Mouse (Mus musculus) right cerebral cortex, adult 2 months (tissue): ENCODE measurements at regions not wholly inside any gene's neighbourhood (a gene's known extent, or its start where the extent isn't known, plus 50 kb on each side); places are given as distances from the start of the nearest gene placed in this dataset.
A peak's percentile ranks its signal among the peaks of the same experiment; 100 is the strongest.

ENCODE experiments used
- DNase-seq, 2 experiments: peaks; one replicate each; pipeline ENCODE4 v3.0.0; 2021 to 2022; ENCODE audit warnings: low spot score in 2 of 2

- no peak for DNase-seq
Observed at GRCm38 (mm10) chr2:61354104-61354503, 224.3 kb upstream of the Tank start.

DNA sequence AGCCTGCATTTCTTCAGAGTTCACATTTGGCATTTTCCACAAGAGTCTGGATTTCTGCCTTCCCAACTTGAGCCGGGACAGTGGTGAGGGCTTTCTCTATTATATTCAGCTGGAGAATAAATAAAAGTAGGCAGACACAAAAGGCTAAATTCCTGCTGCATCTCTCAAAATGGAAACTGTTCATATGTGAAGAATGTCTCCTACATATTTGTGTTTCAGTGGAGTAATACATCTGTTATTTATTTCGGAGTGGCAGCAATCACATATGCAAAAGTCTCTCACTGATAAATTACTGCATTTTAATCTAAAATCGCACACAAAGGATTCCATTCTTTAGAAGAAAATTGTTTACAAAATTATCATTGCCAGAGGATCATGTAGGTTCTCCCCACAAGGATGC is 230.9 kb upstream of the Tank start:
- DNase-seq, result no peak

GRCm38 (mm10) chr2:61346012-61346760 is 232.2 kb upstream of the Tank start:
- DNase-seq, result no peak

DNA sequence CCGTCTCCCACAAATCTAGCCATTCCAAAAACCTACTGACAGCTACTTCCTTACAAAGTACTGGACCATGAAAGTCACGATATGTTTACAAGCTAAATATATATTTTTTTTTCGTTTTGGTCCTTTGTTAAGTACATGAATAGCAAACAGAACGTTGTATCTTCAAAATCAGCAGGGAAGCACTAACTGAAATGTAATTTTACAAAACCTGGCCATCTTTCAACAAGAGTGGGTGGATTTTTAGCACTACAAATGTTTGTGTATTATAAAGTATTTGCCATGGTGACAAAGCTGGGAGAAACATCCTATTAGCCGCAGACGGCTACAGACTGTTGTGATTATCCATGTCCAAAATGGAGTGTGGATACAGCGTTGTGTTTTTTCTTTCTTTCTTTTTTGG is 233.1 kb upstream of the Tank start:
- no peak for DNase-seq

DNA sequence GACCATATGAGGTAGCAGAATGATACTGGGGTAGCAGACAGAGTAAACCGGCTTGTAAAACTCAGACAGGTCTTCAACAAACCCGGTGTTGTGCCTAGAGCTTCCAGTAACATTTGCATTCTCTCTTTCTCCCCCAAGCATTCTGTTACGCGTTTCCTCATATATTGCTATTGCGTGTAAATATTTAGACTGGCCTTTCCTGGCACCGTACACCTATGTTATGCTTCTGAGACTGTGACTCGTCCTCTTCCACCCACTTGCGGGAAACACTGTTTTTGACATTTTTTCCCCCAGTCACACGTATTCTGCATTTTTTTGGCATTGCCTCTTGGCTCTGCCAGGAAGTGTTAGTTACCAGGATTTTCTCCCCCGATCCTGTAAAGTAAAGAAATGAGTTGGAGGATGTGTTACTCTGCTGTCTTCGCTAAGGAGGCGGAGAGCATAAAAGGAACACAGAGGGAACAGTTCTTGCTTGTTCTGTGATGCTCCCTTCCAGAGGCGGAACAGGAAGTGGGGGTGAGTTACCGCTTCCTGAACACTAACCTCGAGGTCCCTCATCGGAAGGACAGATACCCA is 233.7 kb upstream of the Tank start:
- peak; percentile 58 to 59 for DNase-seq

DNA sequence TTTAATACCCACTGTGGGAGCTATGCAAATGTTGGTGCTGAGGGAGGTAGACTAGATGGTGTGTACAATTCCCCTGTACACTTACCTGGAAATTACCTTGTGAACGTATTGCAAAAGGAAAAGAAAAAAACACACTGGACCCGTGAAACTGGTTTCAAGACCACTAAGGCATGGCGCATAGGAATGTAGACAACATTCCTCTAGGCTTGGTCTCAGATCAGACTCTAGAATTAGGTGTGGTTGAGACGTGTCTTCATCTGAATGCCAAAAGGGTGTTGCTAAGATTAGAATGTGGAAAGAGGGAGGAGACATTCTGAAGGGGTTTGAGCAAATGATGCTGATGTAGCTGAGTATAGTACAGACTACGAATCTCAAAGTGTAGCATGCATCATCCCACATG is 237.1 kb upstream of the Tank start:
- DNase-seq, result no peak

GRCm38 (mm10) chr2:61319226-61319625 is 259.2 kb upstream of the Tank start:
- DNase-seq, result no peak

DNA sequence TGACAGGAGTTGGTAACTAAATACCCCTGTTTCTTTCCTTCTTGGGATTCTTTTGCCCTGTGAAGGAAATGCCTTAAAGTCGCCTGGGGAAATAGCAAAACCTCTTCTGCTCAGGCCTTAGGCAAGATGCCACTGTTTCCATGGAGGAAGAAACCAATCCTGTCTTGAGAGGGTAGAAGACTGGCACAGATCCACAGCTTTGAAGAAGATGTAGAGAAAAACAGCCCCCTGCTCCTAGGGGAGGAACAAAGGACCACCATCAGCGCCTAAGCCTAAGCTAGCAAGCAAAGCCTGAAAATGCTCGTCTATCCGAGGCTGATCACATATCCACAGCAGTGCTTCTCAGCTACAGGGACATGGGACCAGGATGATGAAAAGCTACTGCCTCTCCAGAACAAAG is 268.0 kb upstream of the Tank start:
- DNase-seq, result no peak

GRCm38 (mm10) chr2:61309219-61309618 is 269.2 kb upstream of the Tank start:
- DNase-seq, result no peak

- no peak for DNase-seq
Observed at GRCm38 (mm10) chr2:61297135-61297534, 281.2 kb upstream of the Tank start.

- DNase-seq, result no peak
Observed at GRCm38 (mm10) chr2:61296606-61297005, 281.8 kb upstream of the Tank start.

DNA sequence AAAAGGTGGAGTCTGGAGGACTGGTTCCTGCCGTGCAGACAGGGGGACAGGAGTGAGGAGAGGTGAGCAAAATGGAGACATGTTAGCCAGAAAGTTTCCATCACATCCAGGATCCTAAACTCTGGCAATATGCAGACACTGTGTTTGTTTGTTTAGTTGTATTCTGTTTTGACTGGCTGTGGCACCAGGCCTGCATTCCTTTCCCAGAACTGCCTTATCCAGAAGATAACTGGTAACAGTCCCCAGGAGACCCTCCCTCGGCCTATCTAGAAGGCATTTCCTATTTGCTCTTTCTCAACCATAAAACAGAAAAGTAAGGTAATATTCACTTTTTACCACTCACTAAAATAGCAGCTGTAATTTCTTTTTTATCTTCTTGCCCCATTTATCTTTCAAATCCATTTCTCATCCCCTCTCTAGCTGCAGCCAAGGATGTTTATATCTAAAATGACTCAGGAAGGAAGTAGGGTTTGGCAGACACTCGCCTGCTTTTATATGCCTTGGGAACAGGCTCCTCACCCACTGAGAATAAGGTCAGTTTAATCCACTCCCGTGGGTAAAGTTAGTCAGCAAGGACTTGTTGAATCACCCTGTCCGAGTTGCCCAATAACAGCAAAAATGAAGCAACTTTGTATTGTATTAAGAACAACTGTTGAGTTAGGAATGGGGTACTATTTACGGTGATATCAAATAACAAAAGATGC is 283.0 kb upstream of the Tank start:
- DNase-seq, result no peak

- DNase-seq, result no peak
Observed at GRCm38 (mm10) chr2:61288246-61288645, 290.1 kb upstream of the Tank start.

DNA sequence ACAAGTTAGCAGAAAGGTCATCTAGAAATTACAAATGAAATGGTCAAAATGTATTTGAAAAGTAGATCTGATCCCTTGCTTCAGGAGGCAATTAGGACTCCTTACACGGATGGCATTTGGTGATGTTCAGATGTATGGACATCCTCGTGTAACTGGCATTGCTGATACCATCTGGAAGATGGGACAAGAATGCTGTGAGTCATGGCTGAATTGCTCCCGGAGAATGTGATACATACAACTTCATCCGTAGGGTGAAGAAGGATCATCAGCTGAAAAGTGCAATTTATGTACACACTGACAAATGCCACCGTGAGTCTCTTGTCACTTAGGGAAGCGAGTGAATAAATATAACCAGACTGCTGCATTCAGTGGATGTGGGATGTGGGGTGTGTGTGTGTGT is 293.7 kb upstream of the Tank start:
- peak in 1 of 2 experiments; percentile 22 for DNase-seq

- DNase-seq, result peak in 1 of 2 experiments; percentile 23
Observed at GRCm38 (mm10) chr2:61283829-61284601, 294.4 kb upstream of the Tank start.

- DNase-seq, result no peak
Observed at GRCm38 (mm10) chr2:61272721-61273120, 305.7 kb upstream of the Tank start.

GRCm38 (mm10) chr2:61267706-61268105 is 304.7 kb upstream of the Rbms1 start:
- no peak for DNase-seq

DNA sequence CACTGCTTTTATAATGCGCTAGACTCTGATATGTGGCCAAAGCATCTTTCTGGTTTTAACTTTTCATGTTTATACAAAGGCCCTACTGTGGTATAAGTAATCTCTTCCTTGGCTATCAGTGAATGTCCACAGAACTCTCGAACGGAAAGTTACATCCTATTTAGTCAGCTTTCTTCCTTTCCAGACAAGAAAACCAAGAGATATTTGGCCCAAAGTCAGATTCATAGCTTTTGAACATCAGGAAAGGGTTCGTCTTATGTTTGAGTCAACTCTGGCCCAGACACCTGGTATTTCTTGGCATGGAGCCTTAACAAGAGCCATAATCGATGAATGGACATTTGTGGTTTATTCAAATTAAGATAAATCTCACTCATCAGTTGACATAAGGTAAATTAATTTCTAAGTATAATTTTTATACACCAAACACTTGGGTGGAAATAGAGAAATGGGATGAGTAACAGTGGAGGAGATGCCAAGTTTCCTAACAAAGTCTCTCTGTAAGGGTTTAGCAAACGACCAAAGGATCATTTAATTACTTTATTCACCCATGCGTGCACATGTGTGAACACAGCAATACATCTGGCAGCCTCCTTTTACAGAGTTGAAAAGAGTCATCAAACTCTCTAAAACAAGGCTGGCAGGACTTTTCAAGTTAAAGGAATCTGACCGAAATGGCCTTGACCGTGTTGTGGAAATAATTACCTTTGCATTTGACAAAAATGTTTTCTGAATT is 287.2 kb upstream of the Rbms1 start:
- DNase-seq, result no peak

GRCm38 (mm10) chr2:61247956-61248355 is 285.0 kb upstream of the Rbms1 start:
- no peak for DNase-seq

DNA sequence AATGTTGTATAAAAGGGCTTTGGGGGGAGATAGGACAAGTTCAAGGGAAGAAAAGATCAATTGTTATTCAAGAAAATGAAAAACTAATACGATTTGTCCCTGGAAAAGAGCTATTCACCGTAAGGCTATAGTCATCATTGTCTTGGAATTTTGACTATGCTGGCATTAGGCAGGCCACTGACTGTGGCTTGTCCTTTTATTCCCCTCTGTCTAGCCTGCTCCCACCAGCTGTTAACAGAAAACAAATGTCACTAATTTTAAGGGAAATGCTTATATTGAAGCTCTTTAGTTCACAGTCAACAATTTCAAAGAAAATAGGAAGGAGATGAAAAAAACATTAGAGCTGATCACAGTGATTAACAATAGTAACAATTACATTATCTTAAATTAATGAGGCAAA is 284.3 kb upstream of the Rbms1 start:
- no peak for DNase-seq

DNA sequence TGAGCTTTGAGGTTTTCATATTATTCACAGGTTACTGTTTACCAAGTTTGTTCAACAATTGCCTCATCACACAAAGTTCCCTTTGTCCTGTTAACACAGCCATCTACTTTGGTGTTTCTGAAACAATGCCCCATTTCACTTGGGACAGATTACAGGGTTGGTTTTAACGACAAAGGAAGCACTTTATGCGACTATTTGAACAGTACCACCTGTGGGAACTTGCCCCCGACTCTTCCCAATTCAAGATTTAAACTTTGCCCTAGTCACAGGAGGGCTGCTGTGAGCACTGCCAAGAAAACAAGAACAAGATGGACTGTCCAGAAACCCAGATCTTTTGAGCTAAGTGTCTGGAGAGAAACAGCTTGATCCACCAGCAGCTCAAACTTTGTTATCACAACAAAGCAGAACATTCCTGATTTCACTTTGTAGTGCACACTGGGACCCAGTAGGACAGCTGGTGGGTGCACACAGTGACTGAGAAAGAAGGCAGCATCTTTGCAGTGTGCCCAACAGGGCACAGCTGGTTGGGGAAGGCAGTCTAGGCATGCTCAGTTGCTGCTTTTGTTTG is 283.8 kb upstream of the Rbms1 start:
- no peak for DNase-seq
